Mouse (Mus musculus): ENCODE measurements at regions not wholly inside any gene's neighbourhood (a gene's known extent, or its start where the extent isn't known, plus 50 kb on each side); places are given as distances from the start of the nearest gene placed in this dataset.

- no peak for TF ChIP-seq POLR2A (IDR thresholded peaks at IDR 0.05; ENCODE audit: low read depth, low read length)
- TF ChIP-seq CTCF (conservative IDR thresholded peaks at IDR 0.05; ENCODE audit: insufficient read depth, insufficient read length, low read depth, low read length): no peak
Observed at GRCm38 (mm10) chr3:34322527-34323210, 241.5 kb upstream of the Dnajc19 start.
